Mouse (Mus musculus) intestine, embryonic 15.5 days (tissue): ENCODE measurements around the gene Tbxas1. TPM values are rescaled to one million over a fixed set of nuclear protein-coding genes. Genes with fewer than 3 reads are reported as not detected.

Source experiments
- ATAC-seq: fragments of 200-750 bp; cut with Nextera tagmentation; 2 replicates; pipeline ENCODE4 v1.8.0; 2017; ENCODE audit warnings: moderate TSS enrichment, moderate library complexity
- H3K27ac ChIP-seq: fragments of 300-500 bp; sonication (generic); 2 replicates; pipeline ENCODE4 v1.5.1; 2015; ENCODE audit warnings: mild to moderate bottlenecking, inconsistent platforms
- H3K27me3 ChIP-seq: fragments of 300-500 bp; sonication (generic); replicated peaks from 2 replicates; pipeline ENCODE4 v1.6.1; 2015; ENCODE audit warnings: inconsistent platforms
- H3K36me3 ChIP-seq: fragments of 300-500 bp; sonication (generic); 2 replicates; pipeline ENCODE4 v1.6.1; 2015; ENCODE audit warnings: inconsistent platforms
- H3K4me1 ChIP-seq: fragments of 300-500 bp; sonication (generic); replicated peaks from 2 replicates; pipeline ENCODE4 v1.6.1; 2015; ENCODE audit warnings: inconsistent platforms
- H3K4me2 ChIP-seq: fragments of 300-500 bp; sonication (generic); replicated peaks from 2 replicates; pipeline ENCODE4 v1.6.1; 2015; ENCODE audit warnings: mild to moderate bottlenecking, inconsistent platforms
- H3K4me3 ChIP-seq: fragments of 300-500 bp; sonication (generic); replicated peaks from 2 replicates; pipeline ENCODE4 v1.5.1; 2015; ENCODE audit warnings: inconsistent platforms
- H3K9ac ChIP-seq: fragments of 300-500 bp; sonication (generic); 2 replicates; pipeline ENCODE4 v1.6.1; 2015; ENCODE audit warnings: inconsistent platforms
- H3K9me3 ChIP-seq: fragments of 300-500 bp; sonication (generic); 2 replicates; pipeline ENCODE4 v1.6.1; 2016; ENCODE audit warnings: inconsistent platforms
- WGBS: fragments of 180-500 bp; shearing (Covaris S2); methylation state at CpG from one replicate; pipeline ENCODE4 v1.1.7; 2015; 5-methylcytosine and 5-hydroxymethylcytosine counted together
- polyA plus RNA-seq: library from polyadenylated mRNA; unstranded; fragments of >200 nt; fragmentation: Nextera tagmentation; extraction: Ambion mirVana; gene quantifications from 2 replicates; pipeline ENCODE4 v1.2.1, GENCODE M21; 2015

Tbxas1 gene
- polyA plus RNA-seq, 1 experiment from 2014 or later: 3.4 TPM

DNA sequence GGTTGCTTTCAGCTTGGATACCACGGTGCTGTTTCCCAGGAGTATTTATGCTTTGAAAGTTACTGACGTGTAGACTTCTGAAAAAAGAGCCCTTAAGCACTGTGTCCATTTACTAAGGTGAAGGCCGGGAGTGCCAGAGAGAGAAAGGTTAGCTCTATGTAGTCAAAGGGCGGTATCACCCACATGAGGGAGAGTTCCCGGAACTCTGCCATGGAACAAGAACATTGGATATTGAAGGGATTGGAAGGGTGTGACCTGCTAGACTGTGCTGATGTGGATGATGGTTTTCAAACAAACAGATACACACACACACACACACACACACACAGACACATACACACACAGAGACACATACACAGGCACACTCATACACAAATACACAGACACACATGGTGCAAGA, 82.0 kb downstream of the Tbxas1 start:
- Histone ChIP-seq H3K4me3 (no peak overlapping the region), H3K27me3 (no peaks in the 10 kb centered on the region), H3K36me3 (no peaks in the 10 kb centered on the region), H3K9me3 (no peaks in the 10 kb centered on the region), H3K9ac (no peak overlapping the region), H3K27ac (no peak overlapping the region), H3K4me2 (no peak overlapping the region), H3K4me1 (peaks cover 3% of the 10 kb centered on the region; the same call in 1 of the 2 replicates)
- ATAC-seq: no peak
- 84% methylated on average over 5 of the region's 5 CpGs for WGBS

DNA sequence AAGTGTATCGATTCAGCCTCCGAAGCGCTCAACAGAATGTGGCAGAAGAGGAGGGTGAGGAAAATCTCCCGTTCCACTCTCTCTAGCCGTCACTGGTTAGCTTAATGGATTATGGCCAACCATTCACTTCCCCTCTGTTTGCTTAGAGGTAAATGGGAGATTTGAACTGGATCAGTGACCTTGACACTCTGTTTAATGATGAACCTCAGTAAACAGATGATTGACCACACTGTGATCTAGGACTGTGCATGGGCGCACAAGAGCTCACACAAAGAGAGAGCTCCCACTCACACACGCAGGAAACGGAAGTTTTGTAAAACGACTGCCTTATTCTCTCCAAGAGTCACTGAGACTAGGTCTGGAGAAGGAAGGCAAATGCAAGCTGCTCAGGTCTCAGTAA, 84.3 kb downstream of the Tbxas1 start:
- no peaks in the 10 kb centered on the region for H3K36me3 ChIP-seq
- no peak overlapping the region for H3K27ac ChIP-seq
- no peak overlapping the region for H3K4me3 ChIP-seq
- no peak for ATAC-seq
- no peaks in the 10 kb centered on the region for H3K9me3 ChIP-seq
- WGBS: 70% methylated on average over 9 of the region's 9 CpGs
- H3K27me3 ChIP-seq: no peaks in the 10 kb centered on the region
- H3K4me1 ChIP-seq: peaks cover 3% of the 10 kb centered on the region; the same call in 1 of the 2 replicates
- H3K9ac ChIP-seq: no peak overlapping the region
- H3K4me2 ChIP-seq: no peak overlapping the region

DNA sequence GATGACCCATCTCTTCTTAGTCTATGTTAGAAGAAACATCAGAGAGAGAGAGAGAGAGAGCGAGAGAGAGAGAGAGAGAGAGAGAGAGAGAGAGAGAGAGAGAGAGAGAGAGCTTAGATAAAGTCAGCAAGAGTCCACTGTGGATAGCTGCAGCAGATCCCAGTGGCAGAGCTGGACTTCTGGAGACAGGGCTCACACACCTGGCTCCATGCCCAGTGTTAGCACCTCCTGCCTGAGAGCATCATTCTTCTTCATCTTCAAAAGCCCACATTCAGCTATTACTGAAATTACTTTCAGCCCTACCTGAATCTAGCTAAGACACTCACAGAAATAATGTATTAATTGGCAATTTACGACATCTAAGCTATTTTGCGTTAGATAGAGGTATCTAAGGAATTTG, 85.2 kb downstream of the Tbxas1 start:
- no peak overlapping the region for H3K4me3 ChIP-seq
- no peak overlapping the region for H3K4me2 ChIP-seq
- H3K9me3 ChIP-seq: no peaks in the 10 kb centered on the region
- no peaks in the 10 kb centered on the region for H3K27me3 ChIP-seq
- WGBS: 65% methylated on average over 3 of the region's 3 CpGs
- peaks cover 3% of the 10 kb centered on the region; the same call in 1 of the 2 replicates for H3K4me1 ChIP-seq
- H3K9ac ChIP-seq: no peak overlapping the region
- no peak overlapping the region for H3K27ac ChIP-seq
- H3K36me3 ChIP-seq: no peaks in the 10 kb centered on the region
- no peak for ATAC-seq

GRCm38 (mm10) chr6:38960791-38961426, 85.7 kb downstream of the Tbxas1 start:
- Histone ChIP-seq H3K27ac (no peak overlapping the region), H3K4me3 (no peak overlapping the region), H3K4me2 (no peak overlapping the region), H3K36me3 (no peaks in the 10 kb centered on the region), H3K27me3 (no peaks in the 10 kb centered on the region), H3K4me1 (peaks cover 3% of the 10 kb centered on the region; the same call in 1 of the 2 replicates), H3K9me3 (no peaks in the 10 kb centered on the region), H3K9ac (no peak overlapping the region)
- peak; percentile 45; the same call in 1 of the 2 replicates for ATAC-seq
- 67% methylated on average over 12 of the region's 12 CpGs for WGBS

- peaks cover 3% of the 10 kb centered on the region; the same call in 1 of the 2 replicates for H3K4me1 ChIP-seq
- H3K9me3 ChIP-seq: no peaks in the 10 kb centered on the region
- H3K27me3 ChIP-seq: no peaks in the 10 kb centered on the region
- no peak overlapping the region for H3K27ac ChIP-seq
- no peak overlapping the region for H3K4me2 ChIP-seq
- H3K36me3 ChIP-seq: no peaks in the 10 kb centered on the region
- no peak overlapping the region for H3K9ac ChIP-seq
- no peak overlapping the region for H3K4me3 ChIP-seq
- ATAC-seq: no peak
- WGBS: 46% methylated on average over 8 of the region's 8 CpGs
These were observed 86.3 kb downstream of the Tbxas1 start for GRCm38 (mm10) chr6:38961427-38962033.

DNA sequence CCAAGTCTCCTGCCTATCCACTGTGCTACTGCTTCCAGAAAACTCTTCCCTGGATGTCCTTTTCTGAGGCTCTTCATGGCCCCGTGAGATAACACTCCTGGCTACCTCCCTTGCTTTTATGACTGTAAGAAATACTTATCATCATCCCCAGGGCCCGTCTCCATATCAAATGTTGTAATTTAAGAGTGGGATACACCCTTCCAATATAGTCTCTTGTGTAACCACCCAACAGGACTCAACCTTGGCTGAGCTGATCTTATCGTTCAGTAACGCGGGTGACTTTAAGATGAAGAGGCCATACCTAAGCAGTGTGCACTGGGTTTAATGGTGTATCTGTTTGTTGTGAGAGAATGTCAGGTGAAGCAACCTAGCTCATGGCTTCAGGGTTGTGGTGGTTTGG, 91.6 kb downstream of the Tbxas1 start:
- H3K27ac ChIP-seq: no peak overlapping the region
- no peak overlapping the region for H3K4me2 ChIP-seq
- H3K9me3 ChIP-seq: no peaks in the 10 kb centered on the region
- H3K9ac ChIP-seq: no peak overlapping the region
- peak; percentile 77 for ATAC-seq
- no peaks in the 10 kb centered on the region for H3K4me1 ChIP-seq
- no peak overlapping the region for H3K4me3 ChIP-seq
- WGBS: 76% methylated on average over 5 of the region's 5 CpGs
- no peaks in the 10 kb centered on the region for H3K27me3 ChIP-seq
- no peaks in the 10 kb centered on the region for H3K36me3 ChIP-seq

DNA sequence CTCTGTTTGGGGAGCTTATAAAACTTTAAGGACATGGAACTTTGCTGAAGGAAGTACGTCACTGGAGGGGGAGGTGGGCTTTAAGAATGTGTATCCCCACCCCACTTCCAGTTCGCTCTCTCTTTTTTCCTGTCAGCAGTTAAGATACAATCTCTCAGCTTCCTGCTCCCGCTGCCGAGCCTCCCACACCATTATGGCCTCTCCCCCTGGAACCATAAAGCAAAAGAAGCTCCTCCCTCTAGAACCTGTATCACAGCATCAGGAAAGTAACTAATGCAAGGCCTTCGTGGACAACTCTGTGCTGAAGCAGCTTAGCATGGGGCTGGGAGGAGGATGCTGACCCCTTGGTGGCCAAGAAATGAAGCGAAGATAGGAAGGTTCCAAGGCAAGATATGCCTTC, 92.1 kb downstream of the Tbxas1 start:
- Histone ChIP-seq H3K4me3 (no peak overlapping the region), H3K36me3 (no peaks in the 10 kb centered on the region), H3K4me1 (no peaks in the 10 kb centered on the region), H3K4me2 (no peak overlapping the region), H3K27me3 (no peaks in the 10 kb centered on the region), H3K9ac (no peak overlapping the region), H3K27ac (no peak overlapping the region), H3K9me3 (no peaks in the 10 kb centered on the region)
- ATAC-seq: peak; percentile 53
- 69% methylated on average over 6 of the region's 6 CpGs for WGBS

DNA sequence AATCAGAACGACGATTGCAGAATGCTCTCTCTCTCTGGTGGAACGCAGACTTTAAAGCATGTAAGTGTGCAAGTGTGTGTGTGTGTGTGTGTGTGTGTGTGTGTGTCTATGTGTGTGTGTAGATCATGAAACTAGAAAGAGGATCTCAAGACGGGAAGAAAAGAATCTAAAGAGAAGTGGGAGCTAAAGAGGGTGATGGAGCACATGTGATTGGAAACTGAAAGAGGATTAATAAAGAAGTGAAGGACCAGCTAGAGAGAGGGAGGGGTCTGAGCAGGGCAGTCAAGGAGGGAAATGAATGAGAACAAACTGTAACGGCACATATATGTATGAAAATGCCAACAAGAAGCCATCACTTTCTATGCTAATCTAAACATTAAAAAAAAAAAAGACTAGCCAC, 92.8 kb downstream of the Tbxas1 start:
- Histone ChIP-seq H3K9me3 (no peaks in the 10 kb centered on the region), H3K27ac (no peak overlapping the region), H3K4me3 (no peak overlapping the region), H3K4me2 (no peak overlapping the region), H3K9ac (no peak overlapping the region), H3K4me1 (no peaks in the 10 kb centered on the region), H3K27me3 (no peaks in the 10 kb centered on the region), H3K36me3 (no peaks in the 10 kb centered on the region)
- no peak for ATAC-seq
- 79% methylated on average over 5 of the region's 5 CpGs for WGBS

GRCm38 (mm10) chr6:38969944-38970740, 94.9 kb downstream of the Tbxas1 start:
- ATAC-seq: no peak
- H3K4me3 ChIP-seq: no peak overlapping the region
- H3K36me3 ChIP-seq: no peaks in the 10 kb centered on the region
- H3K9me3 ChIP-seq: no peaks in the 10 kb centered on the region
- 88% methylated on average over 6 of the region's 6 CpGs for WGBS
- no peak overlapping the region for H3K9ac ChIP-seq
- H3K27ac ChIP-seq: no peak overlapping the region
- no peaks in the 10 kb centered on the region for H3K27me3 ChIP-seq
- no peaks in the 10 kb centered on the region for H3K4me1 ChIP-seq
- no peak overlapping the region for H3K4me2 ChIP-seq

DNA sequence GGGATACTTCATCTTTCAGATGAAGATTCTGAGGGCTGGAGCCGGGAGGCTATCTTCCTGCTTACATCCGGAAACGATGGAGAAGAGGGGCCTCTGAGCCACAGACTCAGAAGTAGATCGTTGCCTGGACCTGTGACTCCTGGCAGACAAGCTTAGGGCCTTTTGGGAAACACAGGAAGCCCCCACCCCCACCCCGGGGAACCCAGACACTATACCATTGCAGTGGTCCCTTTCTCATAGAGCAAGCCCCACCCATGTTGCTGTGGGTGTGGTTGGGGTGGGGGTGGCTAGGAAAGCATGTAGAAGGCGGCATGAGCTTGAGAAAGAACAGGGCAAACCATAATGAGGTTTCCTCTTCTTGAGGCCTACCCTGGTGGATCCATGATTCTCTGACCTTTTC, 95.6 kb downstream of the Tbxas1 start:
- no peak overlapping the region for H3K4me2 ChIP-seq
- no peaks in the 10 kb centered on the region for H3K9me3 ChIP-seq
- no peaks in the 10 kb centered on the region for H3K36me3 ChIP-seq
- H3K4me1 ChIP-seq: no peaks in the 10 kb centered on the region
- H3K9ac ChIP-seq: no peak overlapping the region
- H3K4me3 ChIP-seq: no peak overlapping the region
- H3K27me3 ChIP-seq: no peaks in the 10 kb centered on the region
- H3K27ac ChIP-seq: no peak overlapping the region
- ATAC-seq: no peak
- WGBS: 68% methylated on average over 6 of the region's 6 CpGs

GRCm38 (mm10) chr6:38972826-38973225, 97.6 kb downstream of the Tbxas1 start:
- H3K9ac ChIP-seq: no peak overlapping the region
- H3K36me3 ChIP-seq: no peaks in the 10 kb centered on the region
- no peaks in the 10 kb centered on the region for H3K27me3 ChIP-seq
- no peaks in the 10 kb centered on the region for H3K4me1 ChIP-seq
- 45% methylated on average over 1 of the region's 1 CpGs for WGBS
- no peak overlapping the region for H3K4me2 ChIP-seq
- H3K4me3 ChIP-seq: no peak overlapping the region
- no peaks in the 10 kb centered on the region for H3K9me3 ChIP-seq
- no peak overlapping the region for H3K27ac ChIP-seq
- ATAC-seq: no peak

GRCm38 (mm10) chr6:38973441-38974161, 98.4 kb downstream of the Tbxas1 start:
- no peaks in the 10 kb centered on the region for H3K27me3 ChIP-seq
- H3K9ac ChIP-seq: no peak overlapping the region
- H3K27ac ChIP-seq: no peak overlapping the region
- H3K4me2 ChIP-seq: no peak overlapping the region
- no peak for ATAC-seq
- H3K36me3 ChIP-seq: no peaks in the 10 kb centered on the region
- no peaks in the 10 kb centered on the region for H3K4me1 ChIP-seq
- WGBS: 80% methylated on average over 10 of the region's 10 CpGs
- H3K9me3 ChIP-seq: no peaks in the 10 kb centered on the region
- no peak overlapping the region for H3K4me3 ChIP-seq
